Mouse (Mus musculus): ENCODE measurements around the gene Pdlim4. TPM values are rescaled to one million over a fixed set of nuclear protein-coding genes. Genes with fewer than 3 reads are reported as not detected.

Pdlim4 gene
- total RNA-seq, 2 experiments from 2014 or later = 11.5 to 16.2 TPM

DNA sequence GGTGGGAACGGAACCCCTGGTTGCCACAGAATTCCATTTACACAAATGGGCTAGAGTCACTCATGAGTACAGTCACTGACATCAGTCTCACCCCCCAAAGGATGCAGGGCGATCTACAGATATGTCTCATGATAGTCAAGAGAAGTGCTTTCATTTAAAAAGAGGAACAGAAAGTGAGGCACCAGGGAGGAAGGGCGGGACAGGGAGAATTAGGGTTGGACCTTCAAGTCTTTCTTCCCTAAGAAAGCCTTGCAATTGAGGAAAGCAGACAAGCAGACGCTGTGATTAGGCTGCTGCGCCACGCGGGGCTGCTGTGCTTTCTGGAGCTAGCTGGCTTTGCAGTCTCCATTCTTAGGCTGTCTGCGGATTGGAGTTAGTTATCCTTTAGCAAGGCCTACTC lies 22.9 kb upstream of the Pdlim4 start:
- DNase-seq = no peak

DNA sequence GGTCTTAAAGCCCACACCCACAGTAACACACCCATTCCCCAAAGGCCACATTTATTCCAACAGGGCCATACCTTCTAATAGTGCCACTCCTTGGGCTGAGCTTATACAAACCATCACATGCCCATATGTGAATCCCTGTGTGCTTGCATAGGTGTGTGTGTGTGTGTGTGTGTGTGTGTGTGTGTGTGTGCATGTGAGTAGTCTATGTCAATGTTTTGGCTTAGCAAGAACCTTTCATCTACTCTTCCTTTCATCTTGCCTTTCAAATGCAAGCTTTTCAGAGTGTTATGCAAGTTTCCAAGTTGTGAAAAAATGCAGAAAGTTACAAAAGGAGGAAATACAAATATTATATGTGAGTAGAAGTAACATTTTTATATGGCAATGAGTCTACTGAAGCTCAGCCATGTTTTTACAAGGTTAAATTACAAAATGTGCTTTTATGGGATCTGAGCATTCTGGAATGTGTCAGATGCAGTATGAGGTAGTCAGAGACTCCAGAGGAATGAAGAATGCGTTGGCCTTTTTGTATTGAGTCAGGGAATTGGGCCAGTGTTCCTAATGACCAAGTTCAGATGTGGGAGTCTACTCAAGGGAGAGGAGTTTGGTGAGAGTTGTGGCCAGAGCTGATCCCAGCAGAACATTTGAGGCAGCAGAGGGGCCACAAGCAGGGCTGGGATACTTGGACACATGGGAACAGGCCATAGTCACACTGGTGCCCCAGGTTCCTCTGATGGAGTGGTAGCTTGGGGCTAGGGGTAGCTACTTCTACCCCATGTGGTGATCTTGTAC lies 21.5 kb upstream of the Pdlim4 start:
- DNase-seq = no peak

DNA sequence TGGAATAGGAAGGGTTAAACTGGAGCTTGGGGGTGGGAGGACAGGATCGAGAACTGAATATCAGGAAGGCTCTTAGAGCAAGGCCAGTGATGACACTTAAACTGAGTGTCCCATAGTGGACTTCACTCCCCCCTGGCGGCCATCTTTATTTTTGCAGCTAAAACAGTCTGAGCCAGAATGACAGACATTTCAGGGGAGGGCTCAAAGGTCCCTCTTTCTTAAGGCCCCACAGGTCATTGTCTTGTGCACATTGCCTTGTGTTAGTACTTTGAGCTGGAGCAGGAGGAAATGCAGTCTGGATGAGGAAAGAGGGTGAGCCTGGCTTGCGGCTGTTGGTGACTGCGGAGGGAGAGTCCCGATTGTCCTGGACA lies 20.1 kb upstream of the Pdlim4 start:
- DNase-seq = peak; percentile 39 to 76

DNA sequence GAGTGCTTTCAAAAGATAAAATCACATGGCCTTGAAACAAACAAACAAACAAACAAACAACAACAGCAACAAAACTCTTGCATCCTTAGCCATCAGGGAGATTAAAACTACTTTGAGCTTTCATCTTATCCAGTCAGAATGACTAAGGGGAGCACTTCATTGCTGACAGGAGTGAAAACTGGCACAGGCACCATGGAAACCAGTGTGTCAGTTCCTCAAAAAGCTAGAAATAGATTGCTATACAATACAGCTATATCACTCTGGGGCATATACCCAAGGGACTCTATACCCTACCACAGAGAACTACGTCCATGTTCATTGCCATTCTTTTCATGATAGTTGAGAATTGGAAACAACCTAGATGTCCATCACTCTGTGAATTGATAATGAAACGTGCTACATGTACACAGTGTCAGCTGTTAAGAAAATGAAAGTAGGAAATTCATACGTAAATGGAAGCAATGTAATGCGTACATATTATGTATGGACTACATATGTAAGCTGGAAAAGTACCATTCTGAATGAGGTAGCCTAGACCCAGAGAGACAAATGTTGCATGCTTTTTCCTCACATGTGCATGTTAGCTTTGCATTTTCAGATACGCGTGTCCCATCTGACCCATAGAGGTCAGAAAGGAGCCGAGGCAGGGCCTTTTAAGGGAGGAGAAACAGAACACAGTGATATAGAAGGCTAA lies 19.6 kb upstream of the Pdlim4 start:
- DNase-seq = no peak

- DNase-seq = no peak
Measured at GRCm38 (mm10) chr11:54085816-54086215, 17.0 kb upstream of the Pdlim4 start.

DNA sequence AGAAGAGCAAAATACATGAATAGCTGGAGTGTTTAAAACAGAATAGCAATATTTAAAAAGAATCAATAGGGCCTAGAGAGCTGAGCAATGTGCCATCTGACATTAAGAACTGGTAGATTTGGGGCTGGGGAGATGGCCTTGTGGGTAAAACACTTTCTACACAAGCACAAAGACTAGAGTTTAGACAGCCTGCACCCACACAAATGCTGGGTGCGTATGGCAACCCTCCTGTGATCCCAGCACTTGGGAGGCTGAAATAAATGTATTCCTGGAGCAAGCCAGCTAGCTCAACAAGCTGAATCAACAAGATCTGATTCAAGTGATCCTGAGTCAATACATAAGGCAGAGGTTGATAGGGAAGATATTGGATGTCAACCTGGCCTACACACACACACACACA lies 16.2 kb upstream of the Pdlim4 start:
- no peak for DNase-seq

- no peak for DNase-seq
Measured at GRCm38 (mm10) chr11:54082725-54083124, 13.9 kb upstream of the Pdlim4 start.

DNA sequence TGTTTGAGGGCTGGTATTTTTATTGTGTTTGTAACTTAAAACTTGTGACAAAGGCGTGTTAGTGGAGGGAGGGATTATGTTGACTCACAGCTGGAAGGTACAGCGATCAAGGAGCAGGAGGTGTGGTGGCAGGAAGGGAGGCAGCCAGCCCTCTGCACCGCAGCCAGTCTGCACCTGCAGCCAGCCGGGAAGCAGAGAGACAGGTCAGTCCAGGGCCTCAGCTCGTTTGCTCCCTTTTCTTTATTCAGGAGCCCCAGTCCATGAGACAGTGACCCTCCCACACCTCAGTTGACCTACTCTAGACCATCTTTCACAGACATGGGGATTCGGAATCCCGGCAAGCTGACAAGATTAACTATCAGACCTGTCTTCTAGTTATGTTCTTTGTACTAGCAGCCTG lies 11.6 kb upstream of the Pdlim4 start:
- DNase-seq = no peak

DNA sequence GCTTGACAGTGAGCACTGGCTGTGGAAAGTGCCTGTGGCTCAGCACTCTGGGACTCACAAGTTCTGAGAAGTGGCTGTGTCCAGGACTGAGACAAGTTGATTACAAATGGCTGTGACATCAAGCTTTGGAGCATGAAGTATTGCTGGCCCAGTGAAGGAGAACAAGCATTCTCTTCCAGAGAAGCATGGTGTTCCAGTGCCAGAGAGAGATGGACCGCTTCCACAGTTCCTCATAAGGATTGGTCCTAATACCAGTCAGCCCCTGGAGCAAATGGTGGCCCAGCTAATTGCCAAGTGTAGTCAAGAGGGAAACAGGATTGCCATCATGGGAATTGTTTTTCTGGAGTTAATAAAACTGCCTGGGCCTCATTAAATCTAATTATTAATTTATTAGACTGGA lies 7.3 kb upstream of the Pdlim4 start:
- no peak for DNase-seq

- DNase-seq = no peak
Measured at GRCm38 (mm10) chr11:54075353-54075752, 6.5 kb upstream of the Pdlim4 start.

DNA sequence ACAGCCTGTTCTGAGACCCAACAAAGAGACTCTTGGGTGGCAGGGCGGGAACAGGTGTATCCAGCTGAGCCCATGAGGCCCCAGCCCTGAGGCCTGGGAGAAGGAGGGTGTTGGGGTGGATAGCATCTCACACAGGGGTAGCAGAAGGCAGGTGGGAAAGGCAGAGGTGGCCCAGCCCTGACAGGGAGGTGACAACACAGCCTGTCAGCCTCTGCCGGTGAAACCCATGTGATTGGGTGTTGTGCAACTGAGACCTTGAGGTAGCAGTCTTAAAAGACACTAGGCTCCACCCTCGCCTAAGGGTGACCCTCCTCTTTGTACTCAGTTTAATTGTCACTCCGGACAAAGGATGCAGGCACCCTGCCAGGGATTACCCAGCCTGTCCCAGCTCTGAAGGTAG lies 4.5 kb upstream of the Pdlim4 start:
- DNase-seq = no peak

DNA sequence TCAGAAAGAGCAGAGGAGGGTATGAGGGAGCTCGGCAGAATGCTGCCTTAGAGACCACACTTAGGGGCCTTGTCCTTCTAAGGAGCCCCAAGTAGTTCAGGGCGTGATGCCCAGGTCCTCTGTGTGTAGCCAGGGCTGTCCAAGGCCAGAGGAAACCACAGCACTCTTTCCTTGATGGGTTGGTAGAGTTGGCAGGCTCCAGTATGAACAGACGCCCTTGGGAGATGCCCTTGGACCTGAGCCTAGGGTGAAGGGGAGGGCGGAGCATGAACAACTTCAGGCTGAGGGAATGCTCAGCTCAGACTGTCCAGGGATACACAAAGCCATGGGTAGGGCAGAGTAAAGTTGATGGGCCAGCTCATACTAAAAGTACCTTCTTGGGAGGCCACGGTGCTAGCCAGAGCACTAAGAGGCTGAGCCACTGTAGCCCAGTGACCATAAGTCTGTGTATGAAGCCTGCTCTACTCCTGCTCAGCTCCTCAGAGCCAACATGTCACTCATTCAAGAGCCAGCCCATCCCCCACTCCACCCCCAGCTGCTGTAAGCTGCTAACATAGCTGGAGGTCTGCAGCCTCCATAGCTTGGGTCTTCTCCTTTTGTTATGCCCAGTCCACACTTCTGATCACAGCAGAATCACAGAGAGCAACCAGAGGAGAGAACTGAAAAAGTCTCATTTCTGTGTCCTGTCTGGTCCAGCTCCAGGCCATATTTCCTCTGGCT lies 3.1 kb upstream of the Pdlim4 start:
- no peak for DNase-seq

DNA sequence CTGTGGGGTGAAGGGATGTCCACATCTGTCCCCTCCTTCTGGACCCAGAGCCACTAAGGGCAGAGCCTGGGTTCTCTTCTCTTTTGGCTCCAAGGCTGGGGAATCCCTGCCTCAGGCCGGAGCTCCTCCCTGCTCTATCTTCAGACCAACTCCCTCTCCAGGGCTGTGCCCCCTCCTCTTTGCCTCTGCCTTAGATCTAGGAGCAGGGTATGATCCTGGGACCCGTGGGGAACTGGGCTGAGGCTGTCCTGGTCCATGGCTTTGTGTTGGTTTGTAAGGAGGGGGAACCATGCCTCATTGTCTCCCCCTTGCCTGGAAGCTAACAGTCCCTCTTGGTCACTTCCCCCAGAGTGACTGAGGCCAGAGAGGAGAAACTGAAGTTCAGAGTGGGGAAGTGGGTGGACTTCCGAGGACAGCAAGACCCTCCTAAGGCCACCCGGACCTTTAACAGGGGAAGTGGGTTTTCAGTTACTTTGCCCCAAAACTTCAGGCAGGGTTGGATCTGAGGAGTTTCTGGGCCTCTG lies 756 bp downstream of the Pdlim4 start:
- DNase-seq = no peak

- no peak for DNase-seq
Measured at GRCm38 (mm10) chr11:54067318-54067995, 1.4 kb downstream of the Pdlim4 start.

DNA sequence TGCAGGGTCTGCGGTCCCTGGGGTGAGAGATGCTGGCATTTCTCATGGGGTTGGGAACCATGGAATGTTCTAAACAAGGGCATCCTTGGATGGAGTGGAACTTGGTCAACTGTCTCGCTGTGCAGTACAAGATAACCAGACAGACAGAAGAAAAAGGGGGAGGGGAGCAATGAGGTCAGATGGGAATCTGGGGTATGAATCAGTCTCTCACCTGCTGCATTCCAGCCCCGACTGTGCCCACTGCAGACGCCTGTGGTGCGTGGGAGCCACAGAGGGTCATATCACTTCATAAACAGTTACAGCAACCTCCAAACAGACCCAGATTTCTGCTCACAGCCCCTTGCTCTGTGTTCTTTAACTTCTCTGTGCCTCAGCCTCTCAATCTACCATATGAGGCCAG lies 2.4 kb downstream of the Pdlim4 start:
- DNase-seq = no peak

- DNase-seq = no peak
Measured at GRCm38 (mm10) chr11:54065915-54066178, 3.0 kb downstream of the Pdlim4 start.

DNA sequence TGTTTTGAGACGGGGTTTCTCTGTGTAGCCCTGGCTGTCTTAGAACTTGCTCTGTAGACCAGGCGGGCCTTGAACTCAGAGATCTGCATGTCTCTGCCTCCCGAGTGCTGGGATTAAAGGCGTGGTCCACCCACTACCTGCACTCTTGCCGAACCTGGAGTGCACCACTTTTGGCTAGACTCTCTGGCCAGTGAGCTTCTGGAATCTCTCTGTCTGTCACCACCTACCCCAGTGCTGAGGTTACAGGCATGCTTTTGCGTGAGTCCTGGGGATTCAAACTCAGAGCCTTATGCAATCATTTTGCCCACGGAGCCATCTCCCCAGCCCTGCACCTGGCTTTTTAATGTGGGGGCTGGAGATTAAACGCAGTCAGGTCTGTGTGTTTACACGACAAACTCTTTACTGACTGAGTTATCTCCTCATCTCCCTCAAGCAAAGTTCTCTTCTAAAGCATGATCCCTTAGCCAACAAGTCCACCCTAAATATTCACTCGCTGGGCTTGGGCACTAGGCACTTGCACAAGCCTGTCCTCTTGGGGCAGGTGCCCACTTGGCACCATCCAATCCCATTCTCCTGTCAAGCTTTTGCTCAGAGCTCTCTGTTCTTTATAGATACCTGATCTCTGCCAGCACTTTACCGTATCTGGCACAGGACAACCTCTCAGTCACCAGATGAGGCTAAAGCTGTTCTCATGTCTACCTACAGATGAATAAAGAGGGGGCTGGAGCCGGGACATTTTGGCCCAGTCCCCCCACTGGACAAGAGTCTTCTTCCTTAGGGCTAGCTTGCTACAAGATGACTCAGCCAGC lies 3.5 kb downstream of the Pdlim4 start:
- DNase-seq = no peak

GRCm38 (mm10) chr11:54064412-54064978 lies 4.3 kb downstream of the Pdlim4 start:
- no peak for DNase-seq

DNA sequence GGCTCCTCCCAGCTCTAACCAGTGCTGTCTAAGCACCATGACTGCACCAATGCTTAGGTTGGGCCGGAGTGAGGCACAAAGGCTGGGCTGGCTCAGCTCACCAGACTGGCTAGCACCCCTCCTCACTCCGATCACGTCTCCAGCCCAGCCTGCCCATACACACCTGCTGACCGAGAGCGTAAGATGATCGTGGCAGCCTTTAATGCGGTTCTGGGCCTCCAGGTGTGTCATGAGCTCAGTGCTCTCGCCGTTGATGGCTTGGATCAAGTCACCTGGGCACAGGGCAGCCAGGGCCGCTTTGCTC lies 5.4 kb downstream of the Pdlim4 start:
- DNase-seq = no peak

DNA sequence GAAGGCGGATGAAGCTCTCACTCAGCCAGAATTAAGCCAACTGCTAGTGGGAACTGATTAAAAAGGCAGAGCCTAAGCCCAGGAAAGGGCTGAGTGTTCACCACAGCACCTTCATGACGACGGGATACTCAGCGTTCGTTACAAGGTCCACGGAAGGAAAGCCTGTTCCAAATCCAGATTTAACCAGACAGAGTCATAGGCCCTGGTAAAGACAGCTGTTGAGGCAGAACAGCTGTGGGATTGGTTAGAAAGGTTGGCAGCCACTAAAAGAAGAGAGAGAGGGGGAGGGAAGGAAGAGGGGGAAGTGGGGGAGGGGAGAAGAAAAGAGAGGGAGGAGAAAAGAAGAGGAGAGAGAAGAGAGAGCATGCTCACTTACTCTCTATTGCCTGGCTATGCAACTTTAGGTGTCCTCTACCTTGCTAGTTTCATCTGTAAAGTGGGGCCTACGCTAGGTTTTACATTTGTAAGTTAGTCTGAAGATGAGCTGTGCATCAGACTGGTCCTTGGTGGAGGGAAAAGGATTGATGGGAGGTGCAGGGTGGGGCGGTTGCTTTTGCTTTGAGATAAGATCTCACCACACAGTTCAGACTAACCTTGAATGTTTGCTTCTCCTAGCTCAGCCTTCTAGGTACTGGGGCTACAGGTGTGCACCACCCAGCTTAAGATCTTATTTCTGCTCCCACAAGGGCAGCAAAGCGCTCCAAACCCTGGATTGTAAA lies 5.9 kb downstream of the Pdlim4 start:
- DNase-seq = no peak

DNA sequence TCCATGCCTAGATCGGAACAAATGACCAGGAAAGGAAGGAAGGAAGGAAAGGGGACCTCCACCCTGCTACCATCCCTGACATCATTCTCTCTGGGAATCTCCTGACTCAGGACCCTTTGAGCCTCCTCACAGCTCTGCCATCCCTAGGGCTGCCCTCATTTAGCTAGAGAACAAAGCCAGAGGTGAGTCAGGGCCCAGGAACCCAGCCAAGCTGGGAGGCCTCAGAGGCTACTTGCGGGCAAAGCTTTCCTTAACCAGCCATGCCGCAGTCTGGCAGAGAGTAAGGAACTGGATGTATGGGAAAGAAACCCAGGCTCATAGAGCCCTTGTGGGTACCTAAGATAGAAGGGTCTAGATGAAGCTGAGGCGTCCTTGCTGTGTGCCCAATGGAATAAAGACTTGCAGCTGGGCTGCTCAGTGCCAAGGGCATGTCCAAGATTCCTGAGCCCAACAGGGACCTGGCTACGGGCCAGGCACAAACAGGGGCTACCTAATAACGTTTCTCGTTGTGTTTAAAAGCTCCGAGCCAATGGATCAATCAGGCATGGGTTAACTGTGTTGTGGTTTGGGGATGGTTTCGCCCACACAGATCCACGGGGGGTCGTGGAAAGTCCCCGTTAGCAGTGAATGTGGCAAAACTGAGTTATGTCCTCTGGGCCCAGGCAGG lies 6.6 kb downstream of the Pdlim4 start:
- DNase-seq = no peak
